Mouse (Mus musculus) lung, embryonic 14.5 days (tissue): ENCODE measurements at regions not wholly inside any gene's neighbourhood (a gene's known extent, or its start where the extent isn't known, plus 50 kb on each side); places are given as distances from the start of the nearest gene placed in this dataset.

Source experiments
- ATAC-seq: fragments of 200-750 bp; cut with Nextera tagmentation; 2 replicates; pipeline ENCODE4 v1.8.0; 2017; ENCODE audit warnings: mild to moderate bottlenecking, moderate TSS enrichment, moderate library complexity; ENCODE audit not compliant: insufficient read depth
- DNase-seq: peaks from one replicate; pipeline ENCODE4 v3.0.0-alpha.2; 2015
- H3K27ac ChIP-seq: fragments of 300-500 bp; sonication (generic); 2 replicates; pipeline ENCODE4 v1.5.1; 2014; ENCODE audit warnings: low read depth, mild to moderate bottlenecking, moderate library complexity
- H3K27me3 ChIP-seq: fragments of 300-500 bp; sonication (generic); 2 replicates; pipeline ENCODE4 v1.6.1; 2014; ENCODE audit warnings: low read length, control low read depth; ENCODE audit not compliant: insufficient read depth
- H3K36me3 ChIP-seq: fragments of 300-500 bp; sonication (generic); 2 replicates; pipeline ENCODE4 v1.6.1; 2014; ENCODE audit warnings: control low read depth; ENCODE audit not compliant: insufficient read depth
- H3K4me1 ChIP-seq: fragments of 300-500 bp; sonication (generic); 2 replicates; pipeline ENCODE4 v1.6.1; 2014; ENCODE audit warnings: antibody characterized with exemption, control low read depth; ENCODE audit not compliant: insufficient read depth
- H3K4me2 ChIP-seq: fragments of 300-500 bp; sonication (generic); 2 replicates; pipeline ENCODE4 v1.6.1; 2014; ENCODE audit warnings: mild to moderate bottlenecking
- H3K4me3 ChIP-seq: fragments of 300-500 bp; sonication (generic); 2 replicates; pipeline ENCODE4 v1.5.1; 2014; ENCODE audit warnings: low read depth, low read length
- H3K9ac ChIP-seq: fragments of 300-500 bp; sonication (generic); 2 replicates; pipeline ENCODE4 v1.6.1; 2014
- H3K9me3 ChIP-seq: fragments of 300-500 bp; sonication (generic); 2 replicates; pipeline ENCODE4 v1.6.1; 2016; ENCODE audit warnings: low read depth, low read length, control low read depth
- CTCF ChIP-seq: IDR thresholded peaks from 2 replicates; pipeline ENCODE4 v1.5.1; 2016; ENCODE audit warnings: antibody characterized with exemption, low read depth
- WGBS: fragments of 180-500 bp; shearing (Covaris S2); extraction: QIAGEN DNeasy Blood & Tissue Kit; methylation state at CpG from one replicate; pipeline ENCODE4 v1.1.7; 2014; 5-methylcytosine and 5-hydroxymethylcytosine counted together

DNA sequence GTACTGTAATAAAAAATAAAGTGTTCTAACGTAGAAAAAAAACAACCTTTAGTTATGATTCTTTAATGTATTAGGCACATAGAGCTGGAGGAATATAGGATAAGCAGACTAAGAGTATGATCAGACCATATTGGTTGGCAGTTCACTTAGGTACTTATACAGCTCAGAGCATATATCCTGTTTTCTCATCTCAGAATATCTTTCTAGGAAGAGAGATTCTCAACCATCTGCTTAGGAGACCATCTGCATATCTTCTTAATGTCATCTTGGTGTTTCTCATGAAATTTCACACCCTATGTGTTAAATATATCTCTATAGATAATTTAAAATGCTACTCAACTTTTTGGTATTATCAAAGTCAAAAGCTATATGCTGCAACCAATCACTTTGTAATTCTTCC, 1185.4 kb upstream of the Lrrc6 start:
- Histone ChIP-seq H3K4me3 (no peak overlapping the region), H3K27me3 (no peaks in the 10 kb centered on the region), H3K4me2 (no peak overlapping the region), H3K4me1 (no peaks in the 10 kb centered on the region), H3K27ac (no peak overlapping the region), H3K36me3 (no peaks in the 10 kb centered on the region), H3K9me3 (no peaks in the 10 kb centered on the region), H3K9ac (no peak overlapping the region)
- no peak for TF ChIP-seq CTCF
- ATAC-seq (no peak), DNase-seq (no peak)
- WGBS, result 61% methylated on average over 1 of the region's 1 CpGs

DNA sequence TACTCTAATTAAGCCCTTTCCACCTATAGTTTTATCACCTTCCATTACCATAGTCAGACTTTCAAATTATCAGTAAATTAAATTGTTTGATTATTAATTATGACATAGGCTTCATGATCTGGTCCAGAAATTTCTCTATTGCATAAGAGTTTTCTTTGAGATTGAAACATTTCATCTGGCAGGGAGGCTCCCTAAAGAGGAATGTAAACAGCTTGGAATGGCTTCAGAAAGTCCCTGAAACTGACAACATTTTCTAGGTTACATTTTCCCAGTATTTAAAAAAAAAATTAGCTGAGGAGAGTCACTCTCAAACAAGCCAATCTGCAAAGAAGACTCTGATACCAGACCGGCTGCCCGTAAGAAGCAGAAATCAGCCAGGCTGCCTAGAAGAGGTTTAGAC, 1172.6 kb upstream of the Lrrc6 start:
- no peaks in the 10 kb centered on the region for H3K9me3 ChIP-seq
- H3K27ac ChIP-seq, result no peak overlapping the region
- no peak for TF ChIP-seq CTCF
- no peaks in the 10 kb centered on the region for H3K36me3 ChIP-seq
- no peaks in the 10 kb centered on the region for H3K27me3 ChIP-seq
- DNase-seq, result peak; percentile 58
- WGBS, result 67% methylated on average over 2 of the region's 2 CpGs
- H3K4me1 ChIP-seq, result no peaks in the 10 kb centered on the region
- no peak overlapping the region for H3K4me2 ChIP-seq
- H3K9ac ChIP-seq, result no peak overlapping the region
- H3K4me3 ChIP-seq, result no peak overlapping the region
- ATAC-seq, result no peak

DNA sequence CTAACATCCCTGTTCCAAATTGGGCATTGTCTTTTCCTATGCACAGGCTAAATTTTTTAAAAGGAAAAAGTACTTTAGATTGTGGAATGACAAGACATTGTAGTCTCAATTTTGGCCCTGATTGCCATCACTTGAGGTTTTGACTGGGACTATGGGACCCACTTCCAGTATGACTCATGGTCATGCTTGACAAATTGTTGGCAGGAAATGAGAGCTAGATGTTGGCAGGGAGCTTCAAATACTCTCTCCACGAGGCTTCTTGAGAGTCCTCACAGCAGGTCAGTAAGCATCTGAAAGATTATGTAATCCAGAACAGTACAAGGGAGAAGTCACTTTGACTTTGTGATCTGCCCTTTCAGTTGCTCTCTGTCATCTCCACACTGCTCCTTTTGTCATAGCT, 1135.4 kb upstream of the Lrrc6 start:
- Histone ChIP-seq H3K9ac (no peak overlapping the region), H3K27me3 (no peaks in the 10 kb centered on the region), H3K4me1 (no peaks in the 10 kb centered on the region), H3K4me2 (no peak overlapping the region), H3K36me3 (no peaks in the 10 kb centered on the region), H3K4me3 (no peak overlapping the region), H3K9me3 (no peaks in the 10 kb centered on the region), H3K27ac (no peak overlapping the region)
- DNase-seq (no peak), ATAC-seq (no peak)
- TF ChIP-seq CTCF, result no peak
- WGBS, result 31% methylated on average over 1 of the region's 1 CpGs

DNA sequence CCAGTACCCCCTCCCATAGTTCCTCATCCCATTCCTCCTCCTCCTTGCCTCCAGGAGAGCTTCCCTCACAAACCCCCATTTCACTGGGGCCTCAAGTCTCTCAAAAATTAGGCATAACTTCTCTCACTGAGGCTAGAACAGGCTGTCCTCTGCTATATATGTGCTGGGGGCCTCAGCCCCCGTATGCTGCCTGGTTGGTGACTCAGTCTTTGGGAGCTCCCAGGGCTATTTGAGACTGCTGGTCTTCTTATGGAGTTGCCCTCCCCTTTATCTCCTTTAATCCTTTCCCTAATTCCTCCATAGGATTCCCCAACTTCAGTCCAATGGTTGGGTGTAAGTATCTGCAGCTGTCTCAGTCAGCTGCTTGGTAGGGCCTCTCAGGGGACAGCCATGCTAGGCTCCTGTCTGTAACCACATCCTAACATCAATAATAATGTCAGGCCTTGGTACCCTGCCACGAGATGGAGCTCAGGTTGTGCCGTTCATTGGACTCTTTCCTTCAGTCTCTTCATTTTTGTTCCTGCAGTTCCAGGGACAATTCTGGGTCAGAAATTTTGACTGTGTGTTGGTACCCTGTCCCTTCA, 1126.1 kb upstream of the Lrrc6 start:
- no peaks in the 10 kb centered on the region for H3K36me3 ChIP-seq
- DNase-seq, result no peak
- no peak overlapping the region for H3K27ac ChIP-seq
- H3K4me1 ChIP-seq, result no peaks in the 10 kb centered on the region
- no peak for TF ChIP-seq CTCF
- H3K4me2 ChIP-seq, result no peak overlapping the region
- ATAC-seq, result no peak
- no peak overlapping the region for H3K4me3 ChIP-seq
- WGBS, result 82% methylated on average over 3 of the region's 3 CpGs
- H3K9ac ChIP-seq, result no peak overlapping the region
- H3K27me3 ChIP-seq, result no peaks in the 10 kb centered on the region
- H3K9me3 ChIP-seq, result peaks cover 2% of the 10 kb centered on the region; the same call in 1 of the 2 replicates

DNA sequence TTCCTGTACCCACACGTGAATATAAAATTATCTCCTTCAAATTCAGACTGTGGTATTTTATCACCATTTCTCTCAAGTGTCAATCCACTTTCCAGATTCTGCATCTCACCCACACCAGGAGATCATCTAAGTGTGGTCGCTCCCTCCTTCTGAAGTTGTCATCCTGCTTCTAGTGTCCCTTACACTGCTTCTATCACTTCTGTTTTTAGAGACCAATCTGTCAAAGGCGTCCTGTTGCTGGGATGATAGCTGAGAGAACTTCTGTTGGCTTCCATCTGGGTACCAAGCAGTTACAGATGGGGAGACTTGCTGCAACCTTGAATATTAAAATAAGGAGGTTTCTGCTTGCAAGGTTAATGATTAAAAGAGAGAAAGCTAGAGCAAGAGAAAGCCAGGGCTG, 1111.2 kb upstream of the Lrrc6 start:
- Histone ChIP-seq H3K9me3 (no peaks in the 10 kb centered on the region), H3K27me3 (no peaks in the 10 kb centered on the region), H3K27ac (no peak overlapping the region), H3K4me2 (no peak overlapping the region), H3K36me3 (no peaks in the 10 kb centered on the region), H3K4me3 (no peak overlapping the region), H3K4me1 (no peaks in the 10 kb centered on the region), H3K9ac (no peak overlapping the region)
- ATAC-seq, result no peak
- 57% methylated on average over 3 of the region's 3 CpGs for WGBS
- no peak for DNase-seq
- no peak for TF ChIP-seq CTCF

DNA sequence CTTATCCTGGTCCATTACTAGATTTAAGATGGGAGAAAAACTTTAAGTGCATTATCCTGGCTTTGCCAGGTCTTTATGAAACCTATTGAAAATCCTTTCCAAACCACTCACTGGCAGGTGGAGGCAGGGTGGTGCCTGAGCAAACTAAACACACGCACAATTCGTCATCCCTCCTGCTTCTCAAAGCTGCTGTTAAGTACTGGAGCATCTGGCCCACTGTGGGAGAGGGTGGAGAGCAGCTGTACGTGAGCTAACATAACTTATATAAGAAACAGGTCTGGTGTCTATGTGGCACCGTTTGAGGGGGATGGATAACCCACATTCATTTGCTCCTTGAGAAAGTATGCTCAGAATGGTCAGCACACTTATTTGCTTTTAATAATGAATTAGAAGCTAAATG, 1097.7 kb upstream of the Lrrc6 start:
- no peak overlapping the region for H3K4me3 ChIP-seq
- 44% methylated on average over 4 of the region's 4 CpGs for WGBS
- H3K4me1 ChIP-seq, result no peaks in the 10 kb centered on the region
- no peak overlapping the region for H3K27ac ChIP-seq
- no peak overlapping the region for H3K4me2 ChIP-seq
- H3K36me3 ChIP-seq, result no peaks in the 10 kb centered on the region
- no peaks in the 10 kb centered on the region for H3K9me3 ChIP-seq
- H3K27me3 ChIP-seq, result no peaks in the 10 kb centered on the region
- TF ChIP-seq CTCF, result no peak
- no peak overlapping the region for H3K9ac ChIP-seq
- no peak for DNase-seq
- no peak for ATAC-seq

DNA sequence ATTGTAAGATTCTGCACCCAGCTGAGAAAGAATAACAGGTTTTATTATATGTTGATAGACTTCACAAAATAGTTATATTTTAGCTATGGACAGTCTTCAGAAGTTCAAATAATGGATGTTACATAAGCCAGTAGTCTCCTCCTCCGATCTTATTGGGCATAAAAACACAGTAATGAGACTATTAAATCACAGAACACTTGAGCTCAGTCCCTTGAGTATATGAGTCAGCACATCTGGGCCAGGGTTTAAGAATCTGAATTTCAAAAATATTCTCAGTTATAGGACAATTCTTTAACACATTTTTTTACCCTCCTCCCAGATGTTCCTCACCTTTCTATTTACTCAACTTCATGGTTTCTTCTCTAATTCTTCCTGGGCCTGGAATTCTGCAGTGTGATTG, 1075.9 kb upstream of the Lrrc6 start:
- DNase-seq, result no peak
- 60% methylated on average over 1 of the region's 1 CpGs for WGBS
- Histone ChIP-seq H3K27me3 (no peaks in the 10 kb centered on the region), H3K9ac (no peak overlapping the region), H3K9me3 (no peaks in the 10 kb centered on the region), H3K4me3 (no peak overlapping the region), H3K4me2 (no peak overlapping the region), H3K4me1 (no peaks in the 10 kb centered on the region), H3K36me3 (no peaks in the 10 kb centered on the region), H3K27ac (no peak overlapping the region)
- TF ChIP-seq CTCF, result no peak
- no peak for ATAC-seq

DNA sequence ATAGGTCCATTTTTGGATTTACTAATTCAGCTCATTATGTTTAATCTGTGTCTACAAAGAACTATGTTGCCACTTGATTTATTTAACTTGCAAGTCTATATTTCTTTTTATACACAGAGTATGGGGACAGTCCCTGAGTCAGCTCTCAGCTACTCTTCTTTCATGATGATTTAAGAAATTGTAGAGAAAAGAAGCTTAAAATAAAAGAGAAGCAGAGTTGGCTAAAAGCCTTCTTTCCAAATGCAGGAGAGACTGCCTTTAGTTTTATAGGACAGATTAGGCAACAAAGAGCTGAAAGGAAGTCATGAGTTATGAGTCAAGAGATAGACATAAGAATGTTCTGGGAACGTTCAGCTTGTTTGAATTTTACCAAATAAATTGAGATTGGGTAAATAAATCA, 1070.9 kb upstream of the Lrrc6 start:
- DNase-seq, result no peak
- ATAC-seq, result no peak
- no peak for TF ChIP-seq CTCF

More for the DNA sequence above, 1070.9 kb upstream of the Lrrc6 start:
- H3K9ac ChIP-seq, result no peak overlapping the region
- H3K9me3 ChIP-seq, result no peaks in the 10 kb centered on the region
- no peaks in the 10 kb centered on the region for H3K36me3 ChIP-seq
- no peak overlapping the region for H3K4me2 ChIP-seq
- H3K27me3 ChIP-seq, result no peaks in the 10 kb centered on the region
- no peak overlapping the region for H3K4me3 ChIP-seq
- no peak overlapping the region for H3K27ac ChIP-seq
- 27% methylated on average over 1 of the region's 1 CpGs for WGBS
- no peaks in the 10 kb centered on the region for H3K4me1 ChIP-seq
